Mouse (Mus musculus) thymus, postnatal 25 days (tissue): ENCODE measurements around the gene Fstl4.

Experiments used
- DNase-seq: peaks from one replicate; pipeline ENCODE4 v3.0.0; 2022

Gene Fstl4

GRCm38 (mm10) chr11:52775291-52775690, 10.9 kb downstream of the Fstl4 start:
- DNase-seq: no peak

- DNase-seq: no peak
These were observed 18.0 kb downstream of the Fstl4 start for GRCm38 (mm10) chr11:52782426-52782825.

- DNase-seq: no peak
These were observed 29.9 kb downstream of the Fstl4 start for GRCm38 (mm10) chr11:52794331-52794730.

GRCm38 (mm10) chr11:52809542-52809941, 45.1 kb downstream of the Fstl4 start:
- DNase-seq: no peak

GRCm38 (mm10) chr11:52816004-52816403, 51.6 kb downstream of the Fstl4 start:
- no peak for DNase-seq

- DNase-seq: no peak
These were observed 56.0 kb downstream of the Fstl4 start for GRCm38 (mm10) chr11:52820336-52820905.

GRCm38 (mm10) chr11:52826591-52826990, 62.2 kb downstream of the Fstl4 start:
- no peak for DNase-seq

GRCm38 (mm10) chr11:52831631-52832310, 67.3 kb downstream of the Fstl4 start:
- DNase-seq: no peak

GRCm38 (mm10) chr11:52832311-52832675, 67.9 kb downstream of the Fstl4 start:
- DNase-seq: no peak

GRCm38 (mm10) chr11:52848691-52849090, 84.3 kb downstream of the Fstl4 start:
- DNase-seq: no peak

GRCm38 (mm10) chr11:52850071-52850470, 85.6 kb downstream of the Fstl4 start:
- DNase-seq: no peak

GRCm38 (mm10) chr11:52872846-52873512, 108.5 kb downstream of the Fstl4 start:
- DNase-seq: no peak

- DNase-seq: no peak
These were observed 111.7 kb downstream of the Fstl4 start for GRCm38 (mm10) chr11:52875916-52876765.

- DNase-seq: no peak
These were observed 113.2 kb downstream of the Fstl4 start for GRCm38 (mm10) chr11:52877662-52878061.

- no peak for DNase-seq
These were observed 115.5 kb downstream of the Fstl4 start for GRCm38 (mm10) chr11:52879958-52880357.

- peak; percentile 64 for DNase-seq
These were observed 122.3 kb downstream of the Fstl4 start for GRCm38 (mm10) chr11:52886559-52887303.

- peak; percentile 7 for DNase-seq
These were observed 123.7 kb downstream of the Fstl4 start for GRCm38 (mm10) chr11:52888150-52888549.

GRCm38 (mm10) chr11:52889527-52889926, 125.1 kb downstream of the Fstl4 start:
- DNase-seq: no peak

GRCm38 (mm10) chr11:52890156-52890555, 125.7 kb downstream of the Fstl4 start:
- no peak for DNase-seq

GRCm38 (mm10) chr11:52904101-52904500, 139.7 kb downstream of the Fstl4 start:
- no peak for DNase-seq

- no peak for DNase-seq
These were observed 146.4 kb downstream of the Fstl4 start for GRCm38 (mm10) chr11:52910788-52911187.

- DNase-seq: no peak
These were observed 150.0 kb downstream of the Fstl4 start for GRCm38 (mm10) chr11:52914431-52914830.

- no peak for DNase-seq
These were observed 151.2 kb downstream of the Fstl4 start for GRCm38 (mm10) chr11:52915648-52916047.
